Mouse (Mus musculus): ENCODE data around the gene Mybl2. TPM values are rescaled to one million over a fixed set of nuclear protein-coding genes. Genes with fewer than 3 reads are reported as not detected.

Gene Mybl2
- polyA plus RNA-seq, 1 experiment from 2014 or later: 5.3 TPM

DNA sequence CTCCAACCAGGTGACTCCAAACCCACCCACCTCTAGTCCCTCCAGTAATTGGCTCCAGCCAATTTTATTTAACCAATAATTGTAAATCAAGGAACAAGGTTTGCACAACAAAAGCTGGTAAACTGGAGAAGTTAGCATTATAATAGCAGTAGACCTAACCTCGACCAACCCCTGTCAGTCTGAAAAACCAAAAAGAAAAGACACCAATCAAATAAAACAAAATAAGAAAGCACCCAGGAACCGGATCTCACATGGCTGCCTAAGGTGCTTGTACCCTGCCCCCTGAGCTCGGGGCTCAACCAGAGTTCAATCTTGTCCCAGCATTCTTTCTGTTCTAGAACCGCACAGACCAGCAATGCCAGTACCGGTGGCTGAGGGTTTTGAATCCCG is 7.6 kb downstream of the Mybl2 start:
- 77% methylated on average over 6 of the region's 6 CpGs for WGBS

DNA sequence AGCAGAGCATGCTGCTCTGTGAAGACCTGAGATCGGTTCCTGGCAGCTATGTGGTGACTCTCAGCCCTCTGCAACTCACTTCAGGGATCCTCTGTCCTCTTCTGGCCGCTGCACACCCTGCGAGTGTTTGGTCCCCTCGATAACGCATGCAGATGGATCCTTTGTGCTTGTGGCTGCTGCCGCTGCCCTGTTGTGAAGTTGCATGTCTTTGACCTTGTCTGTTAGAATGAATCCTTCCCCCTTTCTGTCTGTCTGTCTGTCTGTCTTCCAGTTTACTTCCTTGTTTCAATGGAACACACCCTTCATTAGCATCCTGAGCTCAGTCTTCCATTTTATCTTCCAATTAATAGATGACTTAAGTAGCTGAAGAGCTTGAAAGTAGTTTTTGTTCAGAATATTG is 11.8 kb downstream of the Mybl2 start:
- no peak for DNase-seq (ENCODE audit: low spot score)
- H3K27me3 ChIP-seq (ENCODE audit: control insufficient read depth, insufficient read depth, low read length): no peaks in the 10 kb centered on the region
- no peaks in the 10 kb centered on the region for H3K9me3 ChIP-seq (ENCODE audit: control insufficient read depth, low read length)
- H3K9ac ChIP-seq (ENCODE audit: low read length): no peak overlapping the region
- 93% methylated on average over 6 of the region's 6 CpGs for whole genome bisulfite sequencing
- no peak for ATAC-seq (ENCODE audit: low FRiP score, low TSS enrichment)
- H3K27ac ChIP-seq (replicated peaks): no peak overlapping the region
- H3K4me2 ChIP-seq (replicated peaks; ENCODE audit: low read depth): no peak overlapping the region
- no peak for TF ChIP-seq CTCF (IDR thresholded peaks at IDR 0.05; ENCODE audit: low read depth)
- no peak for TF ChIP-seq EP300 (optimal IDR thresholded peaks at IDR 0.05)
- H3K4me3 ChIP-seq (ENCODE audit: low read depth, low read length): no peak overlapping the region
- no peaks in the 10 kb centered on the region for H3K36me3 ChIP-seq (ENCODE audit: control insufficient read depth, insufficient read depth, low read length)
- no peaks in the 10 kb centered on the region for H3K4me1 ChIP-seq (replicated peaks; ENCODE audit: control insufficient read depth, insufficient read depth)

More for the DNA sequence above, 7.6 kb downstream of the Mybl2 start:
- H3K4me1 ChIP-seq (replicated peaks; ENCODE audit: control insufficient read depth, insufficient read depth): no peaks in the 10 kb centered on the region
- TF ChIP-seq CTCF (IDR thresholded peaks at IDR 0.05; ENCODE audit: low read depth): no peak
- no peak for TF ChIP-seq EP300 (optimal IDR thresholded peaks at IDR 0.05)
- H3K4me2 ChIP-seq (replicated peaks; ENCODE audit: low read depth): no peak overlapping the region
- no peak overlapping the region for H3K27ac ChIP-seq (replicated peaks)
- no peaks in the 10 kb centered on the region for H3K27me3 ChIP-seq (ENCODE audit: control insufficient read depth, insufficient read depth, low read length)
- no peak overlapping the region for H3K4me3 ChIP-seq (ENCODE audit: low read depth, low read length)
- H3K9ac ChIP-seq (ENCODE audit: low read length): no peak overlapping the region
- DNase-seq (ENCODE audit: low spot score) (no peak), ATAC-seq (ENCODE audit: low FRiP score, low TSS enrichment) (no peak)
- no peaks in the 10 kb centered on the region for H3K9me3 ChIP-seq (ENCODE audit: control insufficient read depth, low read length)
- no peaks in the 10 kb centered on the region for H3K36me3 ChIP-seq (ENCODE audit: control insufficient read depth, insufficient read depth, low read length)

DNA sequence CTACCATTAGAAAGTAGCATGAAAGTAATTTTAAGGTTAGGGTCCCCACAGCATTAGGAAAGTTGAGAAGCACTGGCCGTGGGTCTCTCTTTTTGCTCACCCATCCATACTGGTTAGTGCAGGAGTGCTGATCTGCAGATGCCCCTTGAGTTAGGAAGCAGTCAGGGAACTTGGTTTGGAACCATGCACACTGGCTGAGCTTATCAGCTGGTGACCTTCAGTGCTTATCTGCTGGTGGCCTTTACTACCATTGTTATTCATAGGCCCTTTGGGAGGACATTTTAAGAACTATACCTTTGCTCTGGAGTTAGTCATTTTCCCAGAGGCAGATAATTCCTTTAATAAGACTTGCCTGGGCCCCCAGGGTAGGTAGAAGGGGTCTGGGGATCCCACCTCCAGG is 12.7 kb downstream of the Mybl2 start:
- H3K27me3 ChIP-seq (ENCODE audit: control insufficient read depth, insufficient read depth, low read length): no peaks in the 10 kb centered on the region
- no peak overlapping the region for H3K4me2 ChIP-seq (replicated peaks; ENCODE audit: low read depth)
- no peak for ATAC-seq (ENCODE audit: low FRiP score, low TSS enrichment)
- no peaks in the 10 kb centered on the region for H3K9me3 ChIP-seq (ENCODE audit: control insufficient read depth, low read length)
- no peak overlapping the region for H3K4me3 ChIP-seq (ENCODE audit: low read depth, low read length)
- no peak overlapping the region for H3K27ac ChIP-seq (replicated peaks)
- H3K36me3 ChIP-seq (ENCODE audit: control insufficient read depth, insufficient read depth, low read length): no peaks in the 10 kb centered on the region
- no peak overlapping the region for H3K9ac ChIP-seq (ENCODE audit: low read length)
- TF ChIP-seq EP300 (optimal IDR thresholded peaks at IDR 0.05) (no peak), CTCF (IDR thresholded peaks at IDR 0.05; ENCODE audit: low read depth) (no peak)
- H3K4me1 ChIP-seq (replicated peaks; ENCODE audit: control insufficient read depth, insufficient read depth): no peaks in the 10 kb centered on the region
- no peak for DNase-seq (ENCODE audit: low spot score)
- WGBS: 97% methylated on average over 1 of the region's 1 CpGs

DNA sequence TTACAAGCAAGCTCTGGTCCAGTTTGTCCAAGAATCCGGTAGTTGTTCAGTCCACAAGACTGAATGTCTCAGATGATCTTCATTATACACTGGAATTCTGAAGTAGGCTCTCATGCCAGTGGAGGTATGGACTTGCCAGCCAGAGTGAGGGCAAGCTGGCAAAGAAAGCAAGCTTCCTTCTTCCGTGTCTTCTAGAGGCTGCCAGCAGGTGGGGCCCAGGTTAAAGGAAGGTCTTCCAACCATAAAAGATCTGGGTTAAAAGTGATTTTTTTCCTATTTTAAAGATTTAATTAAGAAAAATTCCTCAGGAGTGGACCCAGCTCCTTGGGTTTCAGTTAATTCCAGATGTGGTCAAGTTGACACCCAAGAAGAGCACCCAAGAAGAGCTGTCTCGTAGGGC is 15.7 kb downstream of the Mybl2 start:
- H3K4me1 ChIP-seq (replicated peaks; ENCODE audit: control insufficient read depth, insufficient read depth): no peaks in the 10 kb centered on the region
- WGBS: 85% methylated on average over 3 of the region's 3 CpGs
- no peaks in the 10 kb centered on the region for H3K27me3 ChIP-seq (ENCODE audit: control insufficient read depth, insufficient read depth, low read length)
- H3K4me2 ChIP-seq (replicated peaks; ENCODE audit: low read depth): no peak overlapping the region
- H3K4me3 ChIP-seq (ENCODE audit: low read depth, low read length): no peak overlapping the region
- H3K36me3 ChIP-seq (ENCODE audit: control insufficient read depth, insufficient read depth, low read length): peaks cover 5% of the 10 kb centered on the region; the same call in 1 of the 2 replicates
- no peak overlapping the region for H3K9ac ChIP-seq (ENCODE audit: low read length)
- no peaks in the 10 kb centered on the region for H3K9me3 ChIP-seq (ENCODE audit: control insufficient read depth, low read length)
- no peak for DNase-seq (ENCODE audit: low spot score)
- peak; percentile 53 for TF ChIP-seq CTCF (IDR thresholded peaks at IDR 0.05; ENCODE audit: low read depth)
- no peak for TF ChIP-seq EP300 (optimal IDR thresholded peaks at IDR 0.05)
- no peak overlapping the region for H3K27ac ChIP-seq (replicated peaks)
- no peak for ATAC-seq (ENCODE audit: low FRiP score, low TSS enrichment)

DNA sequence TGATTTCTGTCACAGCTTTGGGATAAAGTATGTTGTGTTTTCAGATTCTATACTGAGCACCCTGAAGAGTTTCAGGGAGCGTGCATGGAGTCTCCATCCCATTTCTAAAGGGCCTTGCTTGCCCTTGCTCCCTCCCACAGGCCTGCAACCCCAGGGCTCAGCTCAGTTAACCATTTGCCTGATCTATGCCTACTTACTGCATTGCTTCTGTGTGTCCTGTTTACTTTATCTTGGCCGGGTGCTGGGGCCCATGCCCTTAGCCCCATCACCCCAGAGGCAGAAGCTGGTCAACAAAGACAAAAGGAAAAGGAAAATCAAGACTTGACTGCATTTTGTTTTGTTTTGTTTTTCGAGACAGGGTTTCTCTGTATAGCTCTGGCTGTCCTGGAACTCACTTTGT is 17.1 kb downstream of the Mybl2 start:
- Histone ChIP-seq H3K4me2 (replicated peaks; ENCODE audit: low read depth) (no peak overlapping the region), H3K27me3 (ENCODE audit: control insufficient read depth, insufficient read depth, low read length) (no peaks in the 10 kb centered on the region), H3K36me3 (ENCODE audit: control insufficient read depth, insufficient read depth, low read length) (peaks cover 5% of the 10 kb centered on the region; the same call in 1 of the 2 replicates), H3K9ac (ENCODE audit: low read length) (no peak overlapping the region), H3K27ac (replicated peaks) (no peak overlapping the region), H3K9me3 (ENCODE audit: control insufficient read depth, low read length) (no peaks in the 10 kb centered on the region), H3K4me3 (ENCODE audit: low read depth, low read length) (no peak overlapping the region), H3K4me1 (replicated peaks; ENCODE audit: control insufficient read depth, insufficient read depth) (no peaks in the 10 kb centered on the region)
- WGBS: 71% methylated on average over 3 of the region's 3 CpGs
- TF ChIP-seq CTCF (IDR thresholded peaks at IDR 0.05; ENCODE audit: low read depth) (no peak), EP300 (optimal IDR thresholded peaks at IDR 0.05) (no peak)
- ATAC-seq (ENCODE audit: low FRiP score, low TSS enrichment): no peak
- DNase-seq (ENCODE audit: low spot score): no peak

DNA sequence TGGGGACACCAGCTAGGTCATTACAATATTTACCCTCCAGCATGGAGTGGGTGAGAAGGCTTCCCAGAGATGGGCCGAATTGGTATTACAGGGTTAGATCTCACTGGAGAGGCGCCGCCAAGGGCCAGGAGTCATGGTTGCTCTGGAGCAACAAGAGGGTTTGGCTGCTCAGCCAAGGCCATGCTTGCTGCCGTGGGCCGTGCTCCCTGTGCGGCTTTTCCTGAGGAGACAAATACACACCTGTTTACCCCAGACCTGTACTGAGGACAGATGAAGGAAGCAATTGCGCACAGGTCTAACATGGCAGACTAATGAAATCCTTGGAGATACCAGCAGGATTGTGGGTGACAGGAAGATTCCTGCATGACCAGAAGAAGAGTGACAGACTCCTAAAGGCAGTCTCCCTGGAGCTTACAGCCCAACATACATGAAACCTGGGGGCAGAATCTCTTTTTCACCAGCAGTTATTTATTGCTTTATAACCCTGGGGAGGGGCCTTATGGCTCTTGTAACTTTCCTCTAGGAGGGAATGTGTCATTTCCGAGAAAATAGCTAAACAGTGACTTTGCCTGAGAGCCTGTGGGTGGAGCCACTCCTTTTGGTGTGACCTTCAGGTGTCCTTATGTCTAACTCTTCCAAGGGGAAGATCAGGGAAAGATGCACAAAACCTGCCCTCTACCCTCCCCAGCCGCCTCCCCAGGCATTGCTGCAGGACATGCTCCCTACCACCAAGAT is 18.7 kb downstream of the Mybl2 start:
- Histone ChIP-seq H3K9me3 (ENCODE audit: control insufficient read depth, low read length) (no peaks in the 10 kb centered on the region), H3K4me2 (replicated peaks; ENCODE audit: low read depth) (no peak overlapping the region), H3K4me3 (ENCODE audit: low read depth, low read length) (no peak overlapping the region), H3K36me3 (ENCODE audit: control insufficient read depth, insufficient read depth, low read length) (peaks cover 5% of the 10 kb centered on the region; the same call in 1 of the 2 replicates), H3K27ac (replicated peaks) (no peak overlapping the region), H3K27me3 (ENCODE audit: control insufficient read depth, insufficient read depth, low read length) (no peaks in the 10 kb centered on the region), H3K4me1 (replicated peaks; ENCODE audit: control insufficient read depth, insufficient read depth) (no peaks in the 10 kb centered on the region), H3K9ac (ENCODE audit: low read length) (no peak overlapping the region)
- WGBS: 93% methylated on average over 9 of the region's 9 CpGs
- TF ChIP-seq EP300 (optimal IDR thresholded peaks at IDR 0.05) (no peak), CTCF (IDR thresholded peaks at IDR 0.05; ENCODE audit: low read depth) (no peak)
- ATAC-seq (ENCODE audit: low FRiP score, low TSS enrichment) (no peak), DNase-seq (ENCODE audit: low spot score) (no peak)
